Mouse (Mus musculus) heart, postnatal 4 days (tissue): Measurements from ENCODE around the gene Ccdc73. TPM values are rescaled to one million over a fixed set of nuclear protein-coding genes. Genes with fewer than 3 reads are reported as not detected.
"Not testable (repeated sequence)": the region's sequence is repeated elsewhere in the genome, so short reads cannot be mapped to it uniquely, and the experiment has no call there.

Experiments used
- DNase-seq: peaks from one replicate; pipeline ENCODE4 v3.0.0; 2021
- total RNA-seq, 2 experiments: library from RNA; stranded (reverse); gene quantifications; 2 replicates each; pipeline ENCODE4 v1.2.3; 2021

The Ccdc73 gene
- total RNA-seq = 1 to 10 TPM; 3.7 to 3.8 TPM

DNA sequence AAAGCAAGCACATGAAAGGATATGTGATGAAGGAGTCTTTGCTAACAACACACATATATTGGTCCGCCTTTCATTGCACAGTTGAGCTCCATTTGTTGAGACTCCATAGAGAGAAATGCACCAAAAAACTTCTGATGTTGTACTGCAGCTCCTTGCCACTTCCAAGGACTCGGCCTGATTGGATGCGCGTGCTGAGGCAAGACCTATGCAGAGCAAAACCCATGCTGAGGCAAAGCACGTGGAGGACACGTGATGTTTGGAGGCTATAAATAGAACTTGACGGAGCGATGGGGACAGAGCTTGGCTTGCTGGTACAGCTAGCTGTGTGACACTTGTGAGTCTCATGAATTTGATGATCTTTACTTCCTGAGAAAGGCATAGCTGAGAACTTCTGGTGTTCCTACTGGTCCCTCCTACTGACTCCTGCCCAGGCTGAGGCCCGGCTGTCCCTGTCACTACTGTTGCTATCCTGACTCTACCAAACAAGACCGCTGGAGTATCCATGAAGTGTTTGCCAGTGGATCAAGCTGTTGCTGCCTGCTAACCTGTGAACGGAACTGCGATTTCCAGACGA lies at the start of gene Ccdc73:
Gene Ccdc73 (plus strand): TSS at position 524 of the 574 bp plus-strand sequence.
- DNase-seq = peak; percentile 27

- not testable (repeated sequence) for DNase-seq
Observed at GRCm38 (mm10) chr2:104818763-104819162, 48.8 kb upstream of the Ccdc73 start.

GRCm38 (mm10) chr2:104826191-104826590 lies 41.4 kb upstream of the Ccdc73 start:
- no peak for DNase-seq

DNA sequence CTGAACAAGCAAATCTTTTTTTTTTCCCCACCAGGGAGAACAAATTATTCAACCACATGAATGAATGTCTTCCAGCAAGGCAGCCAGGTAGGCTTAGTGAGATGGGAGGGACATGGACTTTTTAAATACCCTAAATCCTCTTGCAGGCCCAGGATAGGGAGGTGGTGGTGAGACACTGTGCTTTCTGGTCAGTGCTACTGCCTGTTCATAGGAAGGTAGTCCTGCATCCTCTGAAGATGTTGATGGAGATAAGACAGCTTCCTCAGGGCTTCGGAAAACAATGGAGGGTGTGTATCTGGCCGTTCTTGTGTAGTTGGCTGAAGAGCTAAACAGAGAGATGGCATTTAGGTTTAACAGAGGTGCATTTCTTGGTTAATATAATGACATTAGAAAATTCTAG lies 35.1 kb upstream of the Ccdc73 start:
- DNase-seq = no peak

GRCm38 (mm10) chr2:104840974-104841373 lies 26.6 kb upstream of the Ccdc73 start:
- no peak for DNase-seq

DNA sequence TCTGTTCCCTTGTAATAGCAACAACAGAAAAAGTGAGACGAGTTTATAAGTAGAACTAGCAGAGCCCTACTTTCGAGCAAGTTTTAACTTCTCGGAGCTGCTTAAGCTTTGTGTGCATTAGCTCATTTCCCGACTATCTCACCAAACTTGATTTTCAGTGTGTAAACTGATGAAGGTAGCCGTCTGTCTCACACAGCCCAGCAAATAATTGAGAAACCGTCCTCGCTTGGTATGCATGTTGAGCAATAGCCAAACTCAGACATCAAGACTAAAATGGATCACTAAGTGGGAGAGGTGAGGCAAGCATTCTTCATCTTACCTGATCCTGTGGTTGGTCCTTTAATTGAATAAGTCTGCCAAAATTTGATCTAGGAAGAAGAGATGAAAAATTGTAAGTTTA lies 25.9 kb upstream of the Ccdc73 start:
- no peak for DNase-seq

DNA sequence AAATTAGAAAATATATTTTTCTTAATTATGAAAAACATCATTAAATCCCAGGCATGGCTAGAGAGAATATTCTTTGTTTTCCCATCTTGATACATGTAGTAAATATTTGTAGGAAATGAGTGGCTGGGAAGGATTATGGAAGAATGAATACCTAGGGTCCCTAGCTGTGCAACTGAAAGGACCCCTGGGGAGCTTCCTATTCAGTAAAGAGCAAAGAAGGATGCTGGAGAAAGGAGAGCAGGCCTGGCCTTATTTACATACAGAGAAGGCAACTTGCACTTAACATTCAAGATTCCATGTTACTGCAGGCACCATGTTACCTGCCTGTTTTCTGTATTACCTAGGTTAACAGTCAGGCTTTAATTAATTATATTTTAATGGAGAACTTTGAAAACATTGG lies 25.0 kb upstream of the Ccdc73 start:
- no peak for DNase-seq

DNA sequence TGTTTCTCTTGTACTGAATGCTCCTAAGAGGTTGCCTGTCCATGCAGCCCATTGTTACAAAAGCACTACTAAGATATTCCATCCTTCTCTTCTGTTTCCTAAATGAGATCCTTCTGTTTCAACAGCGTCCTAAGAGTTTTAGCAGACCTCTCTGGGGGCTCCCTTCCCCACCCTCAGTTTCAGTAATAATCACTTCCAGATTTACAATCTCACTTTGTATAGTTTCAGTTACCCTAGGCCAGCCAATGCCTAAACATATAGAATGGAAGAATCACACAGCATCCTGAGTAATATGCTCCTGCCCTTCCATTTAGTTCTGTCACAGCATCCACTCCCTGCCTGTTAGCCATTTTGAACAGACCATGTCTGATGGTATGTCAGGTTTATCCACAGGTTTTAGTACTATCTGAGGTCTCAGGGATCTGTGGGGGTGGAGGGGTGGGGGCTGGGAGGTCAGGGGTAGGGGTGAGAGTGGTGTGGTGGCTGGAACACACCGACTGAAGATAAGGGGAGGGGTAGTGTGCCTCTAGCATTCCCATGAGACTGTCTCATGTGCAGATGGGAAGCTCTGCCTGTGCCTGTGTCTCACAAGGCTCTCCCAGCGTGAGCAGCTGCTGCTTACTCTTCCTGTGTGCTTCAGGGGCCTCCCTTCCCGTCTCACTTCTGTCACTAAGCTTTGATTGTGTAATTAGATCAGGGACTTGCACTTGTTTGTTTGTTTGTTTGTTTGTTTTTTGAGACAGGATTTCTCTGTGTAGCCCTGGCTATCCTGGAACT lies 20.8 kb upstream of the Ccdc73 start:
- DNase-seq = no peak

- DNase-seq = peak; percentile 32
Observed at GRCm38 (mm10) chr2:104847645-104848044, 20.0 kb upstream of the Ccdc73 start.

GRCm38 (mm10) chr2:104848235-104849161 lies 19.1 kb upstream of the Ccdc73 start:
- DNase-seq = no peak

DNA sequence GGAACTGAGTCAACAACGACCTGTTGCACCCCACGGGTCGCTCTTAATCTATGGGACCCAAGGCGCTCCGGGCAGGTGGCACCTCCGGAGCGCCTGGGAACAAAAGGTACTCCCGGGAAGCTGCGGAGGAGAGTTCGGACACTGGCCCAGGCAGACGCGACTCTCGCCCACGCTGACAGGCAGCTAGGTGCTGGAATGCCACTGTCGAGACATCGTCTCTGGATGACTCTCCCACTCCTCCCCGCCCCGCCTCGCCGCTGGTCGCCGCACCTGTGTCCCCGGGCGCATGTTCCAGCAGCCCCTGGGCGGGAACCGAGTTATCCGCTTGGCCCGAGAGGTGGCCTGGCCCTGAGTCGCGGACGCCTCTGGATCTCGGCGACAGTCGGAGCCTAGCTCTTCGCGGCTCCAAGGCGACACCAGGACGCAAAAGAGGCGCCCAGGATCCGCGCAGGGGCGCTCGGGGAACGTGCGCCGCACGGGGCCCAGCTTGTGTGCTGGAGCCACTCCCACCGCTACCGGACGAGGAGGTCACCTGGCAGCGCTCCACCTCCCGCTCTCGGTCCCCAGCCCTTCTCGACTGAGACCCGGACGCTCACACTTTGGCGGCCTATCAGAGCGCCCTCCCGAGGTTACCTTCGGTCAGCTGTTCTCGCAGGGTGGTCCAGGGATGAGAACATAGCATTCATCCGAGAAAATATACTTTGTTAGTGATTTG lies 18.2 kb upstream of the Ccdc73 start, which contains the start of gene Prrg4:
Gene Prrg4 (minus strand): TSS at position 601 of the 715 bp plus-strand sequence.
- peak; percentile 80 for DNase-seq

DNA sequence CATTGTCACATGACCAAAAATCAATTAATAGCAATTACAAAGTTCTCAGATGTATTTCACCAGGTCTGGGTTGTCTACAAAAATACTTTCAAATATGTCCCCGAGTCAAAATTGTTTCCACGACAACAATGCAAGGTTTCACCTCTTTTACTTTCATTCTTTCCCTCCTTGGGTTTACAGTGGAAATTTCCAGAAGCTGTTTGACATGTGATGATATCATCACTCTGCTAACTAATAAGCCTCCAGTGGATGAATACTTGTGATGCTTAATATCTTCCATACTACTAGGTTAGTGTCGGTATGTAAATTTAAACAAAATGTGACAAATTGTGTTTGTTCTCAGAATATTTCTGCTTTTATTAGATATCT lies 17.6 kb upstream of the Ccdc73 start:
- DNase-seq = no peak

- DNase-seq = no peak
Observed at GRCm38 (mm10) chr2:104851686-104852085, 15.9 kb upstream of the Ccdc73 start.

DNA sequence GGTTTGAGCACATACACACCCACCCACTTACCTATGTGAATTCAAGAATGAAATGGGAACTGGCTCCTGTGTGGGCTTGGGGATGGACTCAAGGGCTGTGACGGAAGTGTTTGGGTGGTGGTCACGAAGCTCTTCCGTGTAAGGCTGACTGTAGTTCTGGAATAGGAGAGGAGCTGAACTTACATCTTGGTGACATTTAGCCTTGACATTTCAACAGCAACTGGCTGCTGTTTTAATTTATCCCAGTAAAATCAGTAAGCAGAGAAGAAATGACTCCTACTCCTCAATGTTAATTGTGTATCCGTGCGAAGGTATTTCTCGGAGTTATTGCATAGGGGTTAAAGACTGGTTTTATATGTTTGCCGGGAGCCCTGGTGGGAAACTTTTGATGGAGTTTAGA lies 15.1 kb upstream of the Ccdc73 start:
- no peak for DNase-seq

GRCm38 (mm10) chr2:104854836-104855235 lies 12.8 kb upstream of the Ccdc73 start:
- DNase-seq = no peak

- DNase-seq = no peak
Observed at GRCm38 (mm10) chr2:104855732-104856131, 11.9 kb upstream of the Ccdc73 start.

GRCm38 (mm10) chr2:104856218-104856617 lies 11.4 kb upstream of the Ccdc73 start:
- DNase-seq = no peak

DNA sequence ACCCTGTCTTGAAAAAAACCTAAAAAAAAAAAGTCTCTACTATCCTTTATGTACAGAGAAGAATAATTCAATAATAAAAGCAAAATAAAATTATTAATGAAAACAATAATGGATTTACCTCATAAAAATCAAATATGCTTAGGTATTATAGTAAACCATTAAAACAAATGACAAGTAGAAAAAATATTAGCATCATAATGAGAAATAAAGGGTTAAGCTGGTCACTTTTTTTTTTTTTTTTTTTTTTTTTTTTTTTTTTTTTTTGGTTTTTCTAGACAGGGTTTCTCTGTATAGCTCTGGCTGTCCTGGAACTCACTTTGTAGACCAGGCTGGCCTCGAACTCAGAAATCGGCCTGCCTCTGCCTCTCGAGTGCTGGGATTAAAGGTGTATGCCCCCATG lies 9.5 kb upstream of the Ccdc73 start:
- DNase-seq = not testable (repeated sequence)

- DNase-seq = no peak
Observed at GRCm38 (mm10) chr2:104859060-104859459, 8.5 kb upstream of the Ccdc73 start.

DNA sequence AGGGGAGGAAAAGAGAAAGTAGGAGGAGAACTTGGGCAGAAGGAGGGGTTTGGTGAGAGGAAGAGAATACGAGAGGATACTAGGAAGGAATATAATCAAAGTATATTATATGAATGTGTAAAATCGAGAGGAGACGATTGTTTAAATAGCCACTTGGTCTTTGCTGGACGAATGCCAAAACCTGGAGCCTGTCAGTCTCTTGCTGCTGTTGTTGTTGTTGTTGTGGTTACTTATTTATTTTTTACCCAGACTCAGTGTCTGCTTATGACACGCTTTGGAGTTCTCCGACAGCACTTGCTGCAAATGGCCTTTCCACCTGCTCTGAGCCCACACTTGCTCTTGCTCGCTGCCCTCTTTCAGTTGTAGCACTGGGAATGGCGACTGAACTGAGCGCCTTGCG lies 7.2 kb upstream of the Ccdc73 start:
- no peak for DNase-seq

DNA sequence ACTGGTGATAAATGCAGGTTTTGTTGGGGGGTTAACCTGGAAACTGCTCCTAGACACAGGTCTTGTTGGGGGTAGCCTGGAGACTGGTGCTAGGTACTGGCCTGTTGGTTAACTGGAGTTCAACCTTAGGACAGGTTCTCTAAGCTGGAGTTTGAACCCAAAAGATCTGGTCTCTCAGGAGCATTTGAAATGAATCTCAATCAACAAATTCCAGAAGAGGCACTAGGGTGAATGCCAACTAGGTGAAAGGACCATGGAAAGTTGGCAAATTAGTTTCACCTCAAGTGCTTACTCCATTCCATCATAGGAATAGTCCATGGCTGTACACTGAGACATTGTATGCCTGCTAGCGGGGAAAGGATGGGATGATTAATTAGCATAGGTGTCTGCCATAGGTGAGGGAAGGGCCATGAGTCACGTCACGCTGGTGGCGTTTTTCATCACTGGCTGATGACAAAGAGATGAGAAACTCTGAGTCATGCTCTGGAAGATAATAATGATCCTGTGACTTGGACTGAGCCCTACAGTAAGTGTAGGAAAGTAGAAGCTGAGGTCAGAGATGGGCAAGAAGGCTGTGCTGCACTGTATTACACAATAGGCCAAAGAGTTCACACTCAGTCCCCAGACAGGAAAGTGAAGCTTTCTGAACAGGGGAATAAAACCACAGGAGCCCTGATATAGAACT lies 3.3 kb upstream of the Ccdc73 start:
- no peak for DNase-seq

DNA sequence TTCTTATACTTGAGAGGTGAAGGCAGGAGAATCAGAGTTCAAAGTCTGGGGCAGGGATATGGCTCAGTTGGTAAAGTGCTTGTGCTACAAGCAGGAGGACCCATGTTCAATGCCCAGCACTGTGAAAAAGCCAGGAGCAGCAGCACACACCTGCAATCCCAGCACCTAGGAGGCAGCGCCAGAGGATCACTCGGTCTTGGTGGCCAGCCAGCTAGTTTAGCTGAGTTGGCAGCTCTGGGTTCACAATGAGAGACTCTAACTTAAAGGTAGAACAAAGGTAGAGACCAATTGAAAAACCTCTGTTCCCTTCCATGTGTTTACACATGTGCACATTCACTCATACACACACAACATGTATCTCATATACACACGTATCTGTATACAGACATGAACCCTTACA lies 1.5 kb downstream of the Ccdc73 start:
- DNase-seq = no peak
